Mouse (Mus musculus) small intestine, adult 2 months (tissue): ENCODE measurements at regions not wholly inside any gene's neighbourhood (a gene's known extent, or its start where the extent isn't known, plus 50 kb on each side); places are given as distances from the start of the nearest gene placed in this dataset.

ENCODE experiments used
- H3K27ac ChIP-seq: fragments of 200-500 bp; 2 replicates; pipeline ENCODE4 v1.5.1; 2012; ENCODE audit warnings: low read depth, low read length, control low read depth, inconsistent platforms; ENCODE audit not compliant: insufficient read depth
- H3K27me3 ChIP-seq: fragments of 200-500 bp; 2 replicates; pipeline ENCODE4 v1.6.1; 2012; ENCODE audit warnings: mild to moderate bottlenecking, moderate library complexity, low read length, inconsistent platforms; ENCODE audit not compliant: control insufficient read depth, insufficient read depth
- H3K36me3 ChIP-seq: fragments of 200-500 bp; 2 replicates; pipeline ENCODE4 v1.6.1; 2012; ENCODE audit warnings: mild to moderate bottlenecking, low read length, control low read depth, inconsistent platforms; ENCODE audit not compliant: control insufficient read depth, insufficient read depth
- H3K4me1 ChIP-seq: fragments of 200-500 bp; 2 replicates; pipeline ENCODE4 v1.6.1; 2012; ENCODE audit warnings: low read length, inconsistent platforms, mixed read lengths; ENCODE audit not compliant: control insufficient read depth, insufficient read depth, insufficient read length
- H3K4me3 ChIP-seq: fragments of 200-500 bp; 2 replicates; pipeline ENCODE4 v1.5.1; 2012; ENCODE audit warnings: low read depth, mild to moderate bottlenecking, control low read depth, inconsistent platforms, low read length, moderate library complexity
- CTCF ChIP-seq: fragments of 200-500 bp; IDR thresholded peaks from 2 replicates; pipeline ENCODE4 v1.5.1; 2012; ENCODE audit warnings: low read depth, mild to moderate bottlenecking, control low read depth, inconsistent platforms, low read length, moderate library complexity, mixed read lengths; ENCODE audit not compliant: insufficient replicate concordance, insufficient read length; ENCODE audit errors: extremely low read depth
- POLR2A ChIP-seq: fragments of 200-500 bp; IDR thresholded peaks from 2 replicates; pipeline ENCODE4 v1.6.1; 2012; ENCODE audit warnings: low read depth, mild to moderate bottlenecking, control low read depth, inconsistent platforms, low read length, moderate library complexity
- WGBS: fragments of 180-500 bp; shearing (Covaris S2); methylation state at CpG from one replicate; pipeline ENCODE4 v1.1.7; 2018; 5-methylcytosine and 5-hydroxymethylcytosine counted together

GRCm38 (mm10) chr8:44805179-44805815 is 129.9 kb upstream of the Fat1 start:
- Histone ChIP-seq H3K4me1 (peaks cover 7% of the 10 kb centered on the region; the same call in 1 of the 2 replicates), H3K27me3 (no peaks in the 10 kb centered on the region), H3K4me3 (no peak overlapping the region), H3K36me3 (no peaks in the 10 kb centered on the region), H3K27ac (no peak overlapping the region)
- 57% methylated on average over 11 of the region's 11 CpGs for WGBS
- TF ChIP-seq POLR2A = no peak
- TF ChIP-seq CTCF = no peak

GRCm38 (mm10) chr8:44812360-44812759 is 122.9 kb upstream of the Fat1 start:
- H3K36me3 ChIP-seq = no peaks in the 10 kb centered on the region
- no peak overlapping the region; the same call in none of the 2 replicates for H3K27ac ChIP-seq
- no peak overlapping the region for H3K4me3 ChIP-seq
- no peaks in the 10 kb centered on the region for H3K27me3 ChIP-seq
- WGBS = 20% methylated on average over 4 of the region's 4 CpGs
- TF ChIP-seq CTCF (no peak), POLR2A (no peak)
- H3K4me1 ChIP-seq = peaks cover 2% of the 10 kb centered on the region; the same call in 1 of the 2 replicates

GRCm38 (mm10) chr8:44817532-44818157 is 117.6 kb upstream of the Fat1 start:
- TF ChIP-seq POLR2A (no peak), CTCF (no peak)
- H3K4me1 ChIP-seq = peaks cover 2% of the 10 kb centered on the region; the same call in 1 of the 2 replicates
- H3K4me3 ChIP-seq = no peak overlapping the region
- no peaks in the 10 kb centered on the region for H3K27me3 ChIP-seq
- no peak overlapping the region for H3K27ac ChIP-seq
- no peaks in the 10 kb centered on the region for H3K36me3 ChIP-seq
- WGBS = 83% methylated on average over 13 of the region's 13 CpGs

GRCm38 (mm10) chr8:44819270-44819669 is 116.0 kb upstream of the Fat1 start:
- no peak overlapping the region for H3K4me3 ChIP-seq
- H3K27me3 ChIP-seq = no peaks in the 10 kb centered on the region
- no peak for TF ChIP-seq CTCF
- TF ChIP-seq POLR2A = no peak
- 47% methylated on average over 3 of the region's 3 CpGs for WGBS
- H3K4me1 ChIP-seq = no peaks in the 10 kb centered on the region; the same call in 1 of the 2 replicates
- H3K27ac ChIP-seq = no peak overlapping the region
- no peaks in the 10 kb centered on the region for H3K36me3 ChIP-seq

- TF ChIP-seq POLR2A = no peak
- TF ChIP-seq CTCF = no peak
- Histone ChIP-seq H3K27ac (no peak overlapping the region), H3K27me3 (no peaks in the 10 kb centered on the region), H3K4me3 (no peak overlapping the region), H3K4me1 (no peaks in the 10 kb centered on the region; the same call in 1 of the 2 replicates), H3K36me3 (no peaks in the 10 kb centered on the region)
- 52% methylated on average over 7 of the region's 7 CpGs for WGBS
Observed at GRCm38 (mm10) chr8:44819691-44820090, 115.6 kb upstream of the Fat1 start.

- H3K36me3 ChIP-seq = no peaks in the 10 kb centered on the region
- H3K4me1 ChIP-seq = peaks cover 2% of the 10 kb centered on the region; the same call in 1 of the 2 replicates
- no peak overlapping the region for H3K4me3 ChIP-seq
- 21% methylated on average over 6 of the region's 6 CpGs for WGBS
- no peak for TF ChIP-seq CTCF
- TF ChIP-seq POLR2A = no peak
- H3K27me3 ChIP-seq = no peaks in the 10 kb centered on the region
- peak overlapping the region; percentile 70 for H3K27ac ChIP-seq
Observed at GRCm38 (mm10) chr8:44825183-44825757, 110.0 kb upstream of the Fat1 start.

GRCm38 (mm10) chr8:44826936-44827335 is 108.3 kb upstream of the Fat1 start:
- Histone ChIP-seq H3K4me3 (no peak overlapping the region), H3K4me1 (peaks cover 2% of the 10 kb centered on the region; the same call in 1 of the 2 replicates), H3K27ac (no peak overlapping the region), H3K36me3 (no peaks in the 10 kb centered on the region), H3K27me3 (no peaks in the 10 kb centered on the region)
- TF ChIP-seq POLR2A = no peak
- TF ChIP-seq CTCF = no peak
- 72% methylated on average over 13 of the region's 13 CpGs for WGBS
